Mouse (Mus musculus): ENCODE data around the gene Dnajc12.

GRCm38 (mm10) chr10:63368041-63368440 is 14.2 kb upstream of the Dnajc12 start:
- no peak for TF ChIP-seq POLR2A (IDR thresholded peaks at IDR 0.05; ENCODE audit: low read depth, low read length)
- TF ChIP-seq CTCF (IDR thresholded peaks at IDR 0.05; ENCODE audit: extremely low read depth, insufficient read length, insufficient replicate concordance, low read depth, low read length), result no peak

All from small intestine, adult 2 months (tissue).